Mouse (Mus musculus): ENCODE data around the gene Kcnh7.

Gene Kcnh7

GRCm38 (mm10) chr2:62983936-62984335 is 200.2 kb downstream of the Kcnh7 start:
- no peak for DNase-seq (ENCODE audit: extremely low read depth, insufficient read length, low spot score)

GRCm38 (mm10) chr2:62935273-62935874 is 248.7 kb downstream of the Kcnh7 start:
- DNase-seq (ENCODE audit: extremely low read depth, insufficient read length, low spot score) = no peak

GRCm38 (mm10) chr2:62928494-62928893 is 255.6 kb downstream of the Kcnh7 start:
- peak; percentile 18 for DNase-seq (ENCODE audit: extremely low read depth, insufficient read length, low spot score)

- no peak for DNase-seq (ENCODE audit: extremely low read depth, insufficient read length, low spot score)
Measured at GRCm38 (mm10) chr2:62928065-62928464, 256.0 kb downstream of the Kcnh7 start.

- no peak for DNase-seq (ENCODE audit: extremely low read depth, insufficient read length, low spot score)
Measured at GRCm38 (mm10) chr2:62923803-62924202, 260.3 kb downstream of the Kcnh7 start.

GRCm38 (mm10) chr2:62907688-62908087 is 276.4 kb downstream of the Kcnh7 start:
- no peak for DNase-seq (ENCODE audit: extremely low read depth, insufficient read length, low spot score)

GRCm38 (mm10) chr2:62902363-62903353 is 281.4 kb downstream of the Kcnh7 start:
- DNase-seq (ENCODE audit: extremely low read depth, insufficient read length, low spot score) = no peak

GRCm38 (mm10) chr2:62878763-62879162 is 305.3 kb downstream of the Kcnh7 start:
- no peak for DNase-seq (ENCODE audit: extremely low read depth, insufficient read length, low spot score)

- DNase-seq (ENCODE audit: extremely low read depth, insufficient read length, low spot score) = no peak
Measured at GRCm38 (mm10) chr2:62855391-62855790, 328.7 kb downstream of the Kcnh7 start.

GRCm38 (mm10) chr2:62842630-62843029 is 341.5 kb downstream of the Kcnh7 start:
- no peak for DNase-seq (ENCODE audit: extremely low read depth, insufficient read length, low spot score)

- no peak for DNase-seq (ENCODE audit: extremely low read depth, insufficient read length, low spot score)
Measured at GRCm38 (mm10) chr2:62834261-62834660, 349.8 kb downstream of the Kcnh7 start.

GRCm38 (mm10) chr2:62819231-62819630 is 364.9 kb downstream of the Kcnh7 start:
- no peak for DNase-seq (ENCODE audit: extremely low read depth, insufficient read length, low spot score)

- no peak for DNase-seq (ENCODE audit: extremely low read depth, insufficient read length, low spot score)
Measured at GRCm38 (mm10) chr2:62816016-62816415, 368.1 kb downstream of the Kcnh7 start.

GRCm38 (mm10) chr2:62808813-62809212 is 375.3 kb downstream of the Kcnh7 start:
- no peak for DNase-seq (ENCODE audit: extremely low read depth, insufficient read length, low spot score)

GRCm38 (mm10) chr2:62807476-62807882 is 376.6 kb downstream of the Kcnh7 start:
- no peak for DNase-seq (ENCODE audit: extremely low read depth, insufficient read length, low spot score)

- no peak for DNase-seq (ENCODE audit: extremely low read depth, insufficient read length, low spot score)
Measured at GRCm38 (mm10) chr2:62806931-62807330, 377.2 kb downstream of the Kcnh7 start.

- DNase-seq (ENCODE audit: extremely low read depth, insufficient read length, low spot score) = no peak
Measured at GRCm38 (mm10) chr2:62804030-62804429, 380.1 kb downstream of the Kcnh7 start.

- DNase-seq (ENCODE audit: extremely low read depth, insufficient read length, low spot score) = no peak
Measured at GRCm38 (mm10) chr2:62784460-62785038, 399.5 kb downstream of the Kcnh7 start.

GRCm38 (mm10) chr2:62746256-62746655 is 437.8 kb downstream of the Kcnh7 start:
- no peak for DNase-seq (ENCODE audit: extremely low read depth, insufficient read length, low spot score)

GRCm38 (mm10) chr2:62743098-62743497 is 441.0 kb downstream of the Kcnh7 start:
- DNase-seq (ENCODE audit: extremely low read depth, insufficient read length, low spot score) = no peak

GRCm38 (mm10) chr2:62730671-62731070 is 453.4 kb downstream of the Kcnh7 start:
- DNase-seq (ENCODE audit: extremely low read depth, insufficient read length, low spot score) = no peak

All from 3134 (cell line).